Comparison of ENCODE assay signal across 24 mouse cellular contexts in genomic region chr6:24018320-24018719, GRCm38 (mm10). TPM values are rescaled to one million over a fixed set of nuclear protein-coding genes. Genes with fewer than 3 reads are reported as not detected.
"Had no signal": no experiment of that assay in that cellular context is flagged by ENCODE, and none has a peak within 500 bp of the region (broad histone marks: within the 10 kb centered on the region; RNA-seq: fewer than 3 reads in every experiment).

No protein-coding gene starts in this region.

- H3K36me3 ChIP-seq: limb, embryonic 10.5 days; liver, embryonic 15.5 days; midbrain, embryonic 15.5 days; neural tube, embryonic 12.5 days had no signal

- H3K4me3 ChIP-seq: left cerebral cortex, adult 2 months; limb, embryonic 10.5 days; liver, embryonic 15.5 days; megakaryocyte, embryonic 14.5 days; midbrain, embryonic 15.5 days; neural tube, embryonic 12.5 days had no signal

- H3K27me3 ChIP-seq: liver, embryonic 15.5 days; megakaryocyte, embryonic 14.5 days; midbrain, embryonic 15.5 days; neural tube, embryonic 12.5 days had no signal

- H3K27ac ChIP-seq: left cerebral cortex, adult 2 months; limb, embryonic 10.5 days; liver, embryonic 15.5 days; midbrain, embryonic 15.5 days; neural tube, embryonic 12.5 days had no signal

- DNase-seq: kidney, postnatal 25 days; lung, embryonic 14.5 days; lung, postnatal 10 days; lung, postnatal 4 days; right cerebral cortex, adult 18-20 months; right cerebral cortex, postnatal 25 days; thymus, adult 18-20 months; thymus, postnatal 14 days had no signal

- H3K9ac ChIP-seq: liver, embryonic 15.5 days; lung, embryonic 14.5 days; midbrain, embryonic 15.5 days; neural tube, embryonic 12.5 days had no signal

- H3K4me1 ChIP-seq: limb, embryonic 10.5 days; liver, embryonic 15.5 days; megakaryocyte, embryonic 14.5 days; midbrain, embryonic 15.5 days; neural tube, embryonic 12.5 days had no signal

- ATAC-seq: midbrain, embryonic 15.5 days had no signal

- H3K9me3 ChIP-seq: limb, embryonic 10.5 days; liver, embryonic 15.5 days; megakaryocyte, embryonic 14.5 days; midbrain, embryonic 15.5 days; neural tube, embryonic 12.5 days had no signal

- H3K4me2 ChIP-seq: liver, embryonic 11.5 days; liver, embryonic 15.5 days; lung, embryonic 14.5 days; midbrain, embryonic 11.5 days; midbrain, embryonic 15.5 days; neural tube, embryonic 12.5 days had no signal

RNA-seq across cellular contexts. Expression of gene Tas2r118, which starts 48.5 kb away (rescaled TPM):
- total RNA-seq: layer of hippocampus, postnatal 25 days; left cerebral cortex, adult 2 months; left cerebral cortex, postnatal 14 days; monocyte, adult 5-6 weeks; neutrophil, adult 5-6 weeks had no signal
- polyA plus RNA-seq: kidney, embryonic 16.5 days; limb, embryonic 10.5 days; limb, embryonic 14.5 days; liver, embryonic 11.5 days; liver, embryonic 15.5 days; lung, embryonic 14.5 days; midbrain, embryonic 11.5 days; midbrain, embryonic 15.5 days; neural tube, embryonic 12.5 days; small intestine, adult 2 months; stomach, embryonic 16.5 days had no signal
